Mouse (Mus musculus) thymus, adult 2 months (tissue): ENCODE results near the gene Ublcp1. TPM values are rescaled to one million over a fixed set of nuclear protein-coding genes. Genes with fewer than 3 reads are reported as not detected.

Source experiments
- DNase-seq: peaks from one replicate; pipeline ENCODE4 v3.0.0; 2021
- H3K27ac ChIP-seq: fragments of 200-500 bp; 2 replicates; pipeline ENCODE4 v1.5.1; 2012; ENCODE audit warnings: low read length, control low read depth; ENCODE audit not compliant: control insufficient read depth, insufficient read depth
- H3K27me3 ChIP-seq: fragments of 200-500 bp; 2 replicates; pipeline ENCODE4 v1.6.1; 2012; ENCODE audit warnings: mild to moderate bottlenecking, low read length, moderate library complexity, mixed read lengths; ENCODE audit not compliant: control insufficient read depth, insufficient read depth
- H3K36me3 ChIP-seq: fragments of 200-500 bp; 2 replicates; pipeline ENCODE4 v1.6.1; 2012; ENCODE audit warnings: mild to moderate bottlenecking, low read length, moderate library complexity; ENCODE audit not compliant: control insufficient read depth, insufficient read depth
- H3K4me1 ChIP-seq: fragments of 200-500 bp; replicated peaks from 2 replicates; pipeline ENCODE4 v1.6.1; 2012; ENCODE audit warnings: low read length; ENCODE audit not compliant: control insufficient read depth, insufficient read depth
- H3K4me3 ChIP-seq: fragments of 200-500 bp; 2 replicates; pipeline ENCODE4 v1.5.1; 2012; ENCODE audit warnings: mild to moderate bottlenecking, low read length, control low read depth, moderate library complexity; ENCODE audit not compliant: control insufficient read depth, insufficient read depth
- CTCF ChIP-seq: fragments of 200-500 bp; IDR thresholded peaks from 2 replicates; pipeline ENCODE4 v1.5.1; 2012; ENCODE audit warnings: mild to moderate bottlenecking, control low read depth, low read length, moderate library complexity, borderline replicate concordance; ENCODE audit not compliant: control insufficient read depth, poor library complexity, insufficient read depth; ENCODE audit errors: extremely low read depth
- POLR2A ChIP-seq: fragments of 200-500 bp; IDR thresholded peaks from 2 replicates; pipeline ENCODE4 v1.6.1; 2012; ENCODE audit warnings: mild to moderate bottlenecking, low read length, control low read depth, moderate library complexity; ENCODE audit not compliant: control insufficient read depth, poor library complexity, insufficient read depth; ENCODE audit errors: extremely low read depth
- WGBS: fragments of 180-500 bp; shearing (Covaris S2); methylation state at CpG from one replicate; pipeline ENCODE4 v1.1.7; 2018; 5-methylcytosine and 5-hydroxymethylcytosine counted together
- polyA plus RNA-seq: library from polyadenylated mRNA; depleted of rRNA; stranded (reverse); fragments of >200 nt; gene quantifications from 2 replicates; pipeline ENCODE4 v1.2.3, GENCODE M21; 2012

Gene Ublcp1
- polyA plus RNA-seq, 1 experiment, result 10.7 TPM

DNA sequence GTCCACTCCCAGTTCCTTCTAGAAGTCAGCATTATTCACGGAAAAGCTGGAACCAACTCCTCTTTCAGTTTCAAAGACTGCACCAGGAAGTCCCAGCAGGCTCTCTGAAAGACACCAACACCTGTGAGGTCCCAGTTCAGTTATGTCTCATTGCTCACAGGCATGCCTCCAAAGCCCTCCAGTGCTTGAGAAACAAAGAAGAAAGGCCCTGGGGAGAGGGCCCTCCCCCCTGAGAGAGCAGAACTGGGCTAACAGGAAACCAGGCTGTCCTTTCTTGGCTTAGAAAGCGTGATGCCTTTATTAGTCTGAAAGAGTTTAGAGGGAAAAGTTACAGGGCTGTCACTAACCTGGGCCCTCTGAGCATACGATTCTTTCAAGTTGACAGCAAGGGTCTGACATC lies 25.9 kb upstream of the Ublcp1 start:
- 0% methylated on average over 3 of the region's 3 CpGs for WGBS
- no peak for TF ChIP-seq POLR2A
- no peak for TF ChIP-seq CTCF

DNA sequence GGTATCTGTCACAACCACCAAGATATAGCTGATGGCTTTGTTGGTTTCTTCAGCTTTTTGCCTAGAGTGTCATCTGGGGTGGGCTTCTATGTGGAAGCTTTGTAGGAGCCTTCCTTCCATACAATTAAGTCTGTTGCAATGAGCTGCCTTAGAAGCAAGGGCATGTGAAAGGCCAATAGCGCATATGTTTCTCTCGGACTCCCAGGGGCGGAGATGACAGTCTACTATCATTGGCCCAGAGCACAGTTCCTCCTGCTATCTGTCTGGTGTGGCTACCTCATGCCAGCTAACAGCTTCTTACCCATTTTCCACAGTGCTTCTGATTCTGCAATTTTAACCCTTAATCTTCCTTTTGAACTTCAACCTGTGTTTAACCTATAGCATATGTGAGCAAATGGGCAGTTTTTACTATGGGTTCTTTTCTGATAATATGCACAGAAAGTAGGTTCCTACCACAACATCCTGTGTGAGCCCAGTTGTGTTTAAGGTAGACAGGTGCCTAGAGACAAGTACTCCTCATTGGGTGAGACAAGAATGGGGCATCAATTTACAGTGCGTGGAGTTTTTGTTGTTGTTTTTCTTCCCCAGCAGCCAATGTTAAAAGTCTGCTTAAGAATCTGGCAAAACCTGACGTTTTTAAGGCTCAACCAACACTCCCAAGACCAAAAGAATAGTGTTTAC lies 24.5 kb upstream of the Ublcp1 start:
- H3K4me1 ChIP-seq, result peaks cover 26% of the 10 kb centered on the region
- no peaks in the 10 kb centered on the region for H3K36me3 ChIP-seq
- H3K4me3 ChIP-seq, result no peak overlapping the region
- WGBS, result 72% methylated on average over 5 of the region's 5 CpGs
- peak overlapping the region; percentile 76 for H3K27ac ChIP-seq
- no peak for TF ChIP-seq CTCF
- TF ChIP-seq POLR2A, result no peak
- H3K27me3 ChIP-seq, result no peaks in the 10 kb centered on the region
- peak; percentile 40 for DNase-seq

More for the DNA sequence above, 25.9 kb upstream of the Ublcp1 start:
- DNase-seq, result peak; percentile 79
- H3K27ac ChIP-seq, result peak overlapping the region; percentile 97
- H3K27me3 ChIP-seq, result no peaks in the 10 kb centered on the region
- no peak overlapping the region for H3K4me3 ChIP-seq
- H3K4me1 ChIP-seq, result peaks cover 34% of the 10 kb centered on the region
- H3K36me3 ChIP-seq, result no peaks in the 10 kb centered on the region

DNA sequence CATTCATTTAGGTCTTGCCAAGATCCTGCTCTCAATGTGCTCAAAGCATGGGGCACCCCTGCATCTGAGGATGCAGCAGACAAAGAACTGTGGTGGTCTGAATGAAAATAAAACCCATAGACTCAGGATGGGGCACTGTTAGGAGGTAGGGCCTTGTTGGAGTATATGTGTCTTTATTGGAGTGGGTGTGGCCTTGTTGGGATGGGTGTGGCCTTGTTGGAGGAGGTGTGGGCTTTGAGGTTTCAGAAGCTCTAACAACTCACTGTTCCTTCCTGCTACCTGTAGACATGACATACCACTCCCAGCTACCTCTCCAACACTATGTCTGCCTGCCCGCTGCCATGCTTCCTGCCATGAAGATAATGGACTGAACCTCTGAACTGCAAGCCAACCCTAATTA lies 18.8 kb upstream of the Ublcp1 start:
- WGBS, result 96% methylated on average over 1 of the region's 1 CpGs
- H3K4me1 ChIP-seq, result peaks cover 2% of the 10 kb centered on the region; the same call in 1 of the 2 replicates
- DNase-seq, result no peak
- TF ChIP-seq CTCF, result no peak
- TF ChIP-seq POLR2A, result no peak
- no peaks in the 10 kb centered on the region for H3K27me3 ChIP-seq
- H3K36me3 ChIP-seq, result no peaks in the 10 kb centered on the region
- no peak overlapping the region for H3K4me3 ChIP-seq
- H3K27ac ChIP-seq, result no peak overlapping the region

DNA sequence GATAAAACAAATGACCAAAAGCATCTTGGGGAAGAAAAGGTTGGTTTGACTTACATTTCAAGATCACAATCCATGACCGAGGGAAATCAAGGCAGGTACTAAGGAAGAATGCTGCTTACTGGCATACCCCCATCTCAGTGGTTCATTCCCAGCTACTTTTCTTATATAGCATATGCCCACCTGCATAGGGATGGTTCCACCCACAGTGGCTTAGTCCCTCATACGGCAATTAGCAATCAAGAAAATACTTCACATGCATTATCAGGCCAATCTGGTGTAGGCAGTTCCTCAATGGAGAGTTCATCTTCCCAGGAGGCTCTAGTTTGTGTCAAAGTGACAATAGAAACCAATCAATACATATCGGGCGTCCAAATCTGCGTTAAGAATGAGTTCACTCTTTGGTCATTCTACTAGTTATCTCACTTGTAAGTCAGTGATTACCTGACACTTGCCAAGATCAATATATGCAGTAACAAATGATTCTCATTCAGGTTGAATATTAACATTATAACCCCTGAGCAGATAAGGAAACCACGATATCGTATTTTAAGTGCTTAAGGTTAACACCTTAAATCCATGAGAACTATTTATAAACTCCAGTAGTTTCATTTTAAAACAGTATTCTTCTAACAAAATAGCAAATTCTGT lies 14.9 kb upstream of the Ublcp1 start:
- no peaks in the 10 kb centered on the region; the same call in 1 of the 2 replicates for H3K4me1 ChIP-seq
- H3K27me3 ChIP-seq, result no peaks in the 10 kb centered on the region
- no peak for DNase-seq
- no peak overlapping the region for H3K4me3 ChIP-seq
- H3K36me3 ChIP-seq, result no peaks in the 10 kb centered on the region
- TF ChIP-seq POLR2A (no peak), CTCF (no peak)
- H3K27ac ChIP-seq, result no peak overlapping the region
- 97% methylated on average over 7 of the region's 7 CpGs for WGBS

DNA sequence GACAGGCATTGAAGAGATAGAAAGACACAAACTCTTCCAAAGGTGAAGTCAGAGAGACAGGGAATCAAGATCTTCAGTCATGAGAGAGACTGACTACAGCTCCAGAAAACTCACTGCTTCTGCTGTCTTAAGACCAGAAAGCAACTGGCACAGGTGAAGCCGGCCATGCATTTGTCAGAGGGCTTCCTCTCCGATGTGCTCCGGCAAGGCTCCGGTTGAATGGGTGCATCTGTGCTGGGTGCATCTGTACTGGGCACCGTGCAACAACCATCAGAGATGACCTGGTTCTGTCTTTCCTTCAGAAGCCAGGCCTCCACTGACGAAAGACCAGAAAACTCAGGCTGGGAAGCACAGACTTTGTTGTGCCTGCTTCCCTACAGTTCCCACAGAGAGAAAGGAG lies 9.9 kb upstream of the Ublcp1 start:
- H3K4me3 ChIP-seq, result no peak overlapping the region
- no peak for DNase-seq
- 96% methylated on average over 6 of the region's 6 CpGs for WGBS
- H3K4me1 ChIP-seq, result peaks cover 2% of the 10 kb centered on the region
- TF ChIP-seq POLR2A (no peak), CTCF (no peak)
- no peaks in the 10 kb centered on the region for H3K27me3 ChIP-seq
- no peaks in the 10 kb centered on the region for H3K36me3 ChIP-seq
- H3K27ac ChIP-seq, result no peak overlapping the region

DNA sequence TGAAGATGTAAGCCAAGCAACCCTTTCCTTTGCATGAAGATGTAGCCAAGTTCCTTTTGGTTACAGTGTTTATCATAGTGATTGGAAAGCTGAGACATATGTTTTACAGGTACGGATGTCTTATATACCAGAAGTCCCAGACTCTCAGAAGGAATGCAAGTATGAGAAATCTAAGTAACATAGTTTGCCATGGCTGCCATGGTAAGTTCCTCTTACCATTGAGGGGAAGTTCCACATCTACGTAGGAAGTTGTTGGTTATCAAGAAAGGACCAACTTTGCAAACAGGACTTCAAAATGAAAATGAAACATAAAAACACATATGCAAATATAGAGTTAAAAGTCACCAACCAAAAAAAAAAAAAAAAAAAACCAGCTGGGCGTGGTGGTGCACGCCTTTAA lies 8.1 kb upstream of the Ublcp1 start:
- DNase-seq, result no peak
- Histone ChIP-seq H3K4me1 (peaks cover 3% of the 10 kb centered on the region), H3K27me3 (no peaks in the 10 kb centered on the region), H3K4me3 (no peak overlapping the region), H3K27ac (no peak overlapping the region), H3K36me3 (no peaks in the 10 kb centered on the region)
- TF ChIP-seq POLR2A, result no peak
- TF ChIP-seq CTCF, result no peak
- 90% methylated on average over 4 of the region's 4 CpGs for WGBS
